Mouse (Mus musculus) kidney, postnatal 14 days (tissue): Measurements from ENCODE around the gene Ap5b1.

ENCODE experiments used
- DNase-seq: peaks from one replicate; pipeline ENCODE4 v3.0.0; 2022; ENCODE audit warnings: mixed read lengths

Ap5b1 gene

DNA sequence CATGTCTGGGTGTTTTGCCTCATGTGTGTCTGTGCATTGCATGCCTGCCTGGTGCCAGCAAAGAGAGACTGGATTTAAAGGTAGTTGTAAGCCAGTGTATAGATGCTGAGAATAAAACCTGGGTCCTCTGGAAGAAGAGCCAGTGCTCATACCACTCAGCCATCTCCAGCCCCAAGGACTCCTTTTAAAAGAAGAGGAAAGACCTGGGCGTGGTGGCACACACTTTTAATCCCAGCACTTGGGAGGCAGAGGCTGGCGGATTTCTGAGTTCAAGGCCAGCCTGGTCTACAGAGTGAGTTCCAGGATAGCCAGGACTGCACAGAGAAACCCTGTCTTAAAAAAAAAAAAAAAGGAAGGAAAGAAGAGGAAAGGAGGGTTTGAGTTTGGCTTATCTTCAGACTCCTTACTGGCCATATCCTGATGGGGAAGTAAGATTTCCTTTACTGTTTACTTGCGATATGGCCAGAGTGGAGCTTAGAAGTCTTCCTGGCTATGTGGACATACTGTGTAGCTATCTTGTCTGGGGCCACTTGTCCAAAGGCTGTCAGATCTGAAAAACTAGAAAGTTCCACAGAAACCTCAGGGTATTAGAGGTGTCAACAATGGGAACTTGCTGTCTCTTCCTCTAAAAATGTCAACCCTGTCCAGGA lies 45.1 kb downstream of the Ap5b1 start:
- DNase-seq = no peak

DNA sequence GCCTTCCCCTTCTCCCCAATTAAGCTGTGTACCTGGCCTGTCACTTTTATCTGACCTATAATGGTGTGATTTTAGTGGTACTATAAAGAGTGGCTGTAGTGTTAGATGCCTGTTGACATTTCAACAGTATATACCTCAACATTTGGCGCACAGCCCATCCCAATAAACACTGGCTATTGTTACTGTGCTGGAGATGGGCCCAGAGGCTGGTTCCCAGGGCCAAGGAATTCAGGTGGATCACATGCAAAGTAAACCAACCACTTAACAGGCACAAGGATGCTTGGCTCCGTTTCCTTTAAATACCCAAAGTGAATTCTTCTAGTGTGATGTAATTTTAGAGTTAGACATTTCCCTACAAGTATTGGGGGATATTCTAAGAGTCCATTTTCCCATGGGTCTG lies 47.1 kb downstream of the Ap5b1 start:
- DNase-seq = no peak

DNA sequence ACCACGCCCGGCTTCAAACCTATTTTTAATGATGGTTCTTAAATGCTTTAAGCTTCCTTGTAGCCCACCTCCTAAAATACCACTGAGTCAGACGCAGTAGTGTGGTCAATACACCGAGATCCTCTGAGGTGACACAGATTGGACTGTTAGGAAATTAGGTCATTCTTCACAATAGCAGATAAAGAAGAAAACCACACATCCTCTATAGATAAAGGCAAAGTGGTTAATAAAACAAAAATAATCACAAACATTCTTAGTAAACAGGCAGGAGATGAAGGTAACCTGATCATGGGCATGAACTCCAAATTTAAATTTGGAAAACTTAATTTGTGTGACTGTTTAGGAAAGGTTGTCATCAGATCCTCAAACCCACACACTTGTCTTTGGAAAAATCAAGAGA lies 52.2 kb downstream of the Ap5b1 start:
- DNase-seq = no peak
